Mouse (Mus musculus): ENCODE results near the gene Nrde2.

- TF ChIP-seq CTCF (IDR thresholded peaks at IDR 0.05 in 2 of 3, conservative IDR thresholded peaks at IDR 0.05 in 1 of 3; ENCODE audit: control insufficient read depth in 1 of 3, insufficient read depth in 1 of 3, low read depth in 2 of 3, low read length in 3 of 3, poor library complexity in 1 of 3, severe bottlenecking in 1 of 3) = no peak
- TF ChIP-seq GATA1 (IDR thresholded peaks at IDR 0.05; ENCODE audit: low read depth, low read length) = no peak
- peak; percentile 58; the same call in 1 of the 2 replicates for TF ChIP-seq MAZ (IDR thresholded peaks at IDR 0.05; ENCODE audit: low read depth, low read length)
- TF ChIP-seq E2F4 (IDR thresholded peaks at IDR 0.05; ENCODE audit: borderline replicate concordance, low read depth, low read length) = 0 out of 2 replicates have a peak, but pooled peaks have one; percentile 34
- TF ChIP-seq CHD1 (IDR thresholded peaks at IDR 0.05; ENCODE audit: low read depth, low read length) = no peak
- peak; percentile 96 for TF ChIP-seq HCFC1 (IDR thresholded peaks at IDR 0.05; ENCODE audit: low read depth, low read length)
- no peak for TF ChIP-seq TAL1 (IDR thresholded peaks at IDR 0.05; ENCODE audit: low read length)
- no peak for TF ChIP-seq RAD21 (IDR thresholded peaks at IDR 0.05; ENCODE audit: low read depth, low read length)
- TF ChIP-seq TCF12 (IDR thresholded peaks at IDR 0.05; ENCODE audit: low read depth, low read length) = peak; percentile 76
- peak; percentile 63 to 88; a peak in 3 of 4 replicates for TF ChIP-seq POLR2A (IDR thresholded peaks at IDR 0.05; ENCODE audit: control insufficient read depth in 1 of 2, insufficient read depth in 1 of 2, low read depth in 1 of 2, low read length in 2 of 2, poor library complexity in 1 of 2)
- peak in 1 of 2 experiments; percentile 55; a peak in 1 of 4 replicates for TF ChIP-seq EP300 (IDR thresholded peaks at IDR 0.05; ENCODE audit: low read depth in 1 of 2, low read length in 2 of 2)
- TF ChIP-seq MYB (IDR thresholded peaks at IDR 0.05; ENCODE audit: low read depth, low read length) = peak; percentile 34; the same call in 1 of the 2 replicates
Observed at GRCm38 (mm10) chr12:100109986-100110696, 49.3 kb downstream of the Nrde2 start, which contains the start of gene Psmc1.

All from MEL (cell line).